Mouse (Mus musculus) stomach, embryonic 15.5 days (tissue): Measurements from ENCODE around the gene Chad. TPM values are rescaled to one million over a fixed set of nuclear protein-coding genes. Genes with fewer than 3 reads are reported as not detected.

Experiments used
- ATAC-seq: fragments of 200-750 bp; cut with Nextera tagmentation; 2 replicates; pipeline ENCODE4 v1.8.0; 2017; ENCODE audit warnings: low read depth, moderate number of reproducible peaks, moderate TSS enrichment; ENCODE audit not compliant: insufficient read depth, low FRiP score
- H3K27ac ChIP-seq: fragments of 300-500 bp; sonication (generic); 2 replicates; pipeline ENCODE4 v1.5.1; 2015; ENCODE audit warnings: mild to moderate bottlenecking, inconsistent platforms
- H3K27me3 ChIP-seq: fragments of 300-500 bp; sonication (generic); replicated peaks from 2 replicates; pipeline ENCODE4 v1.6.1; 2015; ENCODE audit warnings: inconsistent platforms
- H3K36me3 ChIP-seq: fragments of 300-500 bp; sonication (generic); 2 replicates; pipeline ENCODE4 v1.6.1; 2015; ENCODE audit warnings: inconsistent platforms
- H3K4me1 ChIP-seq: fragments of 300-500 bp; sonication (generic); 2 replicates; pipeline ENCODE4 v1.6.1; 2015; ENCODE audit warnings: inconsistent platforms
- H3K4me2 ChIP-seq: fragments of 300-500 bp; sonication (generic); 2 replicates; pipeline ENCODE4 v1.6.1; 2015; ENCODE audit warnings: mild to moderate bottlenecking, inconsistent platforms
- H3K4me3 ChIP-seq: fragments of 300-500 bp; sonication (generic); replicated peaks from 2 replicates; pipeline ENCODE4 v1.5.1; 2015; ENCODE audit warnings: inconsistent platforms
- H3K9ac ChIP-seq: fragments of 300-500 bp; sonication (generic); 2 replicates; pipeline ENCODE4 v1.6.1; 2015; ENCODE audit warnings: inconsistent platforms
- H3K9me3 ChIP-seq: fragments of 300-500 bp; sonication (generic); 2 replicates; pipeline ENCODE4 v1.6.1; 2016; ENCODE audit warnings: inconsistent platforms
- WGBS: fragments of 180-500 bp; shearing (Covaris S2); methylation state at CpG from one replicate; pipeline ENCODE4 v1.1.7; 2015; 5-methylcytosine and 5-hydroxymethylcytosine counted together
- polyA plus RNA-seq: library from polyadenylated mRNA; unstranded; fragments of >200 nt; fragmentation: Nextera tagmentation; extraction: Ambion mirVana; gene quantifications from 2 replicates; pipeline ENCODE4 v1.2.1, GENCODE M21; 2015

The Chad gene
- polyA plus RNA-seq, 1 experiment from 2014 or later: 7.3 TPM

GRCm38 (mm10) chr11:94567326-94567725, 2.5 kb downstream of the Chad start:
- 73% methylated on average over 7 of the region's 7 CpGs for WGBS
- Histone ChIP-seq H3K4me2 (0 out of 2 replicates have a peak overlapping the region, but pooled peaks have one; percentile 2), H3K4me1 (peaks cover 3% of the 10 kb centered on the region), H3K36me3 (no peaks in the 10 kb centered on the region), H3K4me3 (no peak overlapping the region), H3K27ac (no peak overlapping the region), H3K9me3 (no peaks in the 10 kb centered on the region), H3K27me3 (0 out of 2 replicates have a peak, but pooled peaks cover 6% of the 10 kb centered on the region), H3K9ac (no peak overlapping the region)
- no peak for ATAC-seq

- WGBS: 40% methylated on average over 9 of the region's 9 CpGs
- H3K4me3 ChIP-seq: no peak overlapping the region
- ATAC-seq: no peak
- no peaks in the 10 kb centered on the region; the same call in 1 of the 2 replicates for H3K4me1 ChIP-seq
- H3K9ac ChIP-seq: no peak overlapping the region
- no peaks in the 10 kb centered on the region for H3K36me3 ChIP-seq
- H3K9me3 ChIP-seq: no peaks in the 10 kb centered on the region
- no peak overlapping the region for H3K4me2 ChIP-seq
- H3K27me3 ChIP-seq: 0 out of 2 replicates have a peak, but pooled peaks cover 4% of the 10 kb centered on the region
- H3K27ac ChIP-seq: peak overlapping the region; percentile 36
Measured at GRCm38 (mm10) chr11:94570612-94571011, 5.8 kb downstream of the Chad start.

GRCm38 (mm10) chr11:94571850-94572249, 7.0 kb downstream of the Chad start:
- no peaks in the 10 kb centered on the region; the same call in 1 of the 2 replicates for H3K4me1 ChIP-seq
- no peak overlapping the region for H3K4me3 ChIP-seq
- ATAC-seq: no peak
- H3K36me3 ChIP-seq: 0 out of 2 replicates have a peak, but pooled peaks cover 2% of the 10 kb centered on the region
- no peak overlapping the region for H3K4me2 ChIP-seq
- no peaks in the 10 kb centered on the region for H3K9me3 ChIP-seq
- 93% methylated on average over 1 of the region's 1 CpGs for WGBS
- H3K9ac ChIP-seq: no peak overlapping the region
- H3K27ac ChIP-seq: no peak overlapping the region
- H3K27me3 ChIP-seq: no peaks in the 10 kb centered on the region

- no peak for ATAC-seq
- Histone ChIP-seq H3K9me3 (no peaks in the 10 kb centered on the region), H3K4me1 (no peaks in the 10 kb centered on the region), H3K4me2 (no peak overlapping the region), H3K27me3 (no peaks in the 10 kb centered on the region), H3K27ac (no peak overlapping the region), H3K4me3 (no peak overlapping the region), H3K9ac (no peak overlapping the region), H3K36me3 (0 out of 2 replicates have a peak, but pooled peaks cover 2% of the 10 kb centered on the region)
- 24% methylated on average over 6 of the region's 7 CpGs for WGBS
Measured at GRCm38 (mm10) chr11:94574560-94574959, 9.7 kb downstream of the Chad start.

GRCm38 (mm10) chr11:94575036-94575435, 10.2 kb downstream of the Chad start:
- H3K9me3 ChIP-seq: no peaks in the 10 kb centered on the region
- no peak overlapping the region for H3K4me3 ChIP-seq
- no peaks in the 10 kb centered on the region for H3K27me3 ChIP-seq
- no peaks in the 10 kb centered on the region for H3K4me1 ChIP-seq
- ATAC-seq: no peak
- H3K4me2 ChIP-seq: no peak overlapping the region
- no peak overlapping the region for H3K27ac ChIP-seq
- no peak overlapping the region for H3K9ac ChIP-seq
- H3K36me3 ChIP-seq: 0 out of 2 replicates have a peak, but pooled peaks cover 2% of the 10 kb centered on the region
- 61% methylated on average over 2 of the region's 2 CpGs for WGBS

GRCm38 (mm10) chr11:94576361-94576760, 11.5 kb downstream of the Chad start:
- 89% methylated on average over 9 of the region's 9 CpGs for WGBS
- no peak overlapping the region for H3K9ac ChIP-seq
- H3K4me1 ChIP-seq: no peaks in the 10 kb centered on the region
- H3K27me3 ChIP-seq: no peaks in the 10 kb centered on the region
- no peak overlapping the region for H3K4me3 ChIP-seq
- 0 out of 2 replicates have a peak, but pooled peaks cover 2% of the 10 kb centered on the region for H3K36me3 ChIP-seq
- H3K4me2 ChIP-seq: no peak overlapping the region
- no peak for ATAC-seq
- no peak overlapping the region for H3K27ac ChIP-seq
- no peaks in the 10 kb centered on the region for H3K9me3 ChIP-seq

GRCm38 (mm10) chr11:94580111-94580740, 15.4 kb downstream of the Chad start:
- Histone ChIP-seq H3K4me2 (no peak overlapping the region), H3K36me3 (peaks cover 2% of the 10 kb centered on the region; the same call in 1 of the 2 replicates), H3K27ac (no peak overlapping the region), H3K27me3 (no peaks in the 10 kb centered on the region), H3K4me3 (no peak overlapping the region), H3K9me3 (no peaks in the 10 kb centered on the region), H3K4me1 (no peaks in the 10 kb centered on the region), H3K9ac (no peak overlapping the region)
- ATAC-seq: no peak
- WGBS: 82% methylated on average over 5 of the region's 5 CpGs

- no peak overlapping the region for H3K4me3 ChIP-seq
- ATAC-seq: no peak
- H3K4me2 ChIP-seq: no peak overlapping the region
- H3K27me3 ChIP-seq: no peaks in the 10 kb centered on the region
- no peak overlapping the region for H3K9ac ChIP-seq
- H3K36me3 ChIP-seq: peaks cover 3% of the 10 kb centered on the region; the same call in 1 of the 2 replicates
- no peaks in the 10 kb centered on the region for H3K9me3 ChIP-seq
- no peak overlapping the region for H3K27ac ChIP-seq
- WGBS: 90% methylated on average over 9 of the region's 9 CpGs
- H3K4me1 ChIP-seq: no peaks in the 10 kb centered on the region
Measured at GRCm38 (mm10) chr11:94585091-94585490, 20.2 kb downstream of the Chad start.

- no peak for ATAC-seq
- Histone ChIP-seq H3K27ac (no peak overlapping the region), H3K4me3 (no peak overlapping the region), H3K4me1 (peaks cover 7% of the 10 kb centered on the region), H3K27me3 (no peaks in the 10 kb centered on the region), H3K4me2 (no peak overlapping the region), H3K36me3 (peaks cover 3% of the 10 kb centered on the region; the same call in 1 of the 2 replicates), H3K9me3 (no peaks in the 10 kb centered on the region), H3K9ac (no peak overlapping the region)
- WGBS: 84% methylated on average over 6 of the region's 6 CpGs
Measured at GRCm38 (mm10) chr11:94587511-94587910, 22.7 kb downstream of the Chad start.

GRCm38 (mm10) chr11:94596311-94596852, 31.5 kb downstream of the Chad start:
- Histone ChIP-seq H3K4me1 (peaks cover 8% of the 10 kb centered on the region), H3K4me3 (no peak overlapping the region), H3K27ac (no peak overlapping the region), H3K4me2 (no peak overlapping the region), H3K27me3 (no peaks in the 10 kb centered on the region), H3K9me3 (no peaks in the 10 kb centered on the region), H3K36me3 (no peaks in the 10 kb centered on the region), H3K9ac (no peak overlapping the region)
- ATAC-seq: no peak
- WGBS: 63% methylated on average over 7 of the region's 7 CpGs

- whole genome bisulfite sequencing: 81% methylated on average over 4 of the region's 4 CpGs
- Histone ChIP-seq H3K27ac (no peak overlapping the region), H3K9ac (no peak overlapping the region), H3K4me1 (0 out of 2 replicates have a peak, but pooled peaks cover 6% of the 10 kb centered on the region), H3K9me3 (no peaks in the 10 kb centered on the region), H3K36me3 (no peaks in the 10 kb centered on the region), H3K27me3 (no peaks in the 10 kb centered on the region), H3K4me2 (no peak overlapping the region), H3K4me3 (no peak overlapping the region)
- no peak for ATAC-seq
Measured at GRCm38 (mm10) chr11:94597319-94597718, 32.5 kb downstream of the Chad start.

GRCm38 (mm10) chr11:94598437-94599120, 33.7 kb downstream of the Chad start:
- no peaks in the 10 kb centered on the region for H3K27me3 ChIP-seq
- 0 out of 2 replicates have a peak, but pooled peaks cover 6% of the 10 kb centered on the region for H3K4me1 ChIP-seq
- H3K36me3 ChIP-seq: no peaks in the 10 kb centered on the region
- no peak for ATAC-seq
- no peak overlapping the region for H3K27ac ChIP-seq
- WGBS: 63% methylated on average over 6 of the region's 6 CpGs
- H3K9ac ChIP-seq: no peak overlapping the region
- H3K4me2 ChIP-seq: no peak overlapping the region
- H3K4me3 ChIP-seq: no peak overlapping the region
- H3K9me3 ChIP-seq: no peaks in the 10 kb centered on the region
